Mouse (Mus musculus) kidney, adult 11 months (tissue): Measurements from ENCODE around the gene Zfp110.
"Not testable (repeated sequence)": the region's sequence is repeated elsewhere in the genome, so short reads cannot be mapped to it uniquely, and the experiment has no call there.

Experiments
- DNase-seq: peaks from one replicate; pipeline ENCODE4 v3.0.0; 2022

The Zfp110 gene

DNA sequence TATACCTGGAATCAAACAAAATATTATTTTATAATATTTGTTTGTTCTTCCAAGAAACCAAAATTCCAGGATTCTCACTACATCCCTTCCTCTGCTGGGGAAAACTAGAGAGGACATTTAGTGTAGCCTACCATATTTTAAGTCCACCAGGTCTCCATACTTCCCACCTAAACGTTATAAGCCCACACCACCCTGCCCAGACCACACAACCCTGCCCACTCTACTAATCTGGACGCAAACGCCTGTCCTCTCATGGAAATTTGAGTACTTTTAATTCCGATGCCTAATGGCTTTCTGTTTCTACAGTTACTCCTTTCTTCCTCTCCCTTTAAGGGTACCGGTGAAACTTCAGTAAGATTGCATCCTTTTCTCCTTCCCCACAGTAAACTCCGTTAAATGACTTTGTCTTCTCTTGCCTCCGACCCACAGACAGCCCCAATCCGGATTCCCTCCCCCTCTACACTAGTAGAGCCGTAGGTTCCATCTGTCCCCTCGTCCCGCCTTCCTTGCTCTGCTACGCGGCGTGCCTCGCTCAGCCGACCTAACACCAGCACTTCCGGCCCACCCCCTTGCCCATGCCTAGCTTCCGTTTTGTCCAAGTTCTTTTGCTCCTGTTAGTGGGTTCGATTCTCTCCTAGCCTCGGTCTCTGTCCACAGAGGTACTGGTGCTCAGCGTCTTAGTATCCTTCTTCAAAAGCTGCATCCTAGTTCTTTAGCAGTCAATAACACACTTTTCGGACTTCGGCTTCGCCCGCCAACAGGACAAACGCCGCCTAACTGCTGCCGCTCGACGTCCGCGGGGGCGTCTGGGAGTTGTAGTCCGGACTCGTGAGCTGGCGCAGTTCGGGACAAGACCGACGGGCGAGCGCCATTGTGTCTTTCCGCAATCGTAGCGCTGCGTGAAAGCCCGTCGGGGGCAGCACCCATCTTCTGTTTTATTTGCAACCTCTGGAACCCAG is at the start of gene Zfp110:
Gene Zfp110, plus strand, starts transcription at position 600 of the 959 bp plus-strand sequence.
- DNase-seq = peak; percentile 89

DNA sequence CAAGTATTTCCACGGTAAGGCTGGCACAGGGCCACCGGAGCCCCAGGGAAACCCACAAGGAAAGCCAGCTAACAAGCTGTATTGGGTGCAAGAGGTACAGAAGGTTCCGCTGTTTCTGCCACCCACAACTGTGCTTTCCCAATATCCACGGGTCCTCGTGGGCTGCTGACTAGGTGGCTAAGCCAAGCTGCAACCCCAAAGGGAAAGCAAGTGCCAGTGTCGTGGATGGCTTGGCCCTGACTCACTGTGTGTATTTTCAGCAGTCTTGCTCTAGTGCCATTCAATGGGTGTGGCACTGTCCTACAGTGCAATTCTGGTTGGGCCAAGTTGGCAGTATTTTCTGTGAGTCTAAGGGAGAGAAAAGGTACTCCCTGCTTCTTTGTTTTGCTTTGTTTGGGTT is 47.2 kb upstream of the Zfp110 start:
- no peak for DNase-seq

DNA sequence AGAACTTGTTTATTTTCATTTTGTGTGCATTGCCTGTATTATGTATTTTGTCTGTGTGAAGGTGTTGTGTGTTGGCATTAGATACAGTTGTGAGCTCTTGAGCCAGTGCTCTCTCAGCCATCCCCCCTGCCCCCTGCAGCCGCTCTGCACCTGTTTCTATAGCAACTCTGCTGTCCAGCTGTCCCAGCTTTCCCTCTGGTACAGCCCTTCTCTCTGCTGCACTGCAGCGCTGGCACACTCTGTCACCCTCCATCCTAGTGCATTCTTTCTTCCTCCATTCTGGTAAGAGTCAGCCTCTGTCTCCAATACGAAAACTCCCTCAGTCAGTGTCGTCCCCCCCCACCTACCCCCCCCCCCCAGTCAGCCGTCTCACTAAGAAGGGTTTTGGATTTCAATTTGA is 46.5 kb upstream of the Zfp110 start:
- DNase-seq = no peak

DNA sequence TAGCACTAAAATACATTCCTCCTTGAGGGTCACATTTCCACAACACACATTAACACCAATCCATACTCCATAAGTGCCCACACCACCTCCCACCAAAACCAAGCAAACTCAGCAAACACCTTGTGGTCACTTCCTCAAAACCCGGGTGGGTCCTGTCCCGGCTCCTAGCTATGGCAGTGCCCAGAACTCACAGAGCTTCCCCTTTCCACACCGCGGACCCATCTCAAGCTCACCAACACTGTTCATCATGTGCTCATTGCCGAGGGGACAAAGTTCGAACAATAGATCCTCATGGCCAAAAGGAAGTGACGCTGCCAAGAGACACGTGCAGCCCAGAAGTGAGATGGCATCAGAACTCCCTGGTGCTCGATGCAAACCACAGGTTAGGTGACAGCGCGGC is 41.9 kb upstream of the Zfp110 start:
- DNase-seq = not testable (repeated sequence)

DNA sequence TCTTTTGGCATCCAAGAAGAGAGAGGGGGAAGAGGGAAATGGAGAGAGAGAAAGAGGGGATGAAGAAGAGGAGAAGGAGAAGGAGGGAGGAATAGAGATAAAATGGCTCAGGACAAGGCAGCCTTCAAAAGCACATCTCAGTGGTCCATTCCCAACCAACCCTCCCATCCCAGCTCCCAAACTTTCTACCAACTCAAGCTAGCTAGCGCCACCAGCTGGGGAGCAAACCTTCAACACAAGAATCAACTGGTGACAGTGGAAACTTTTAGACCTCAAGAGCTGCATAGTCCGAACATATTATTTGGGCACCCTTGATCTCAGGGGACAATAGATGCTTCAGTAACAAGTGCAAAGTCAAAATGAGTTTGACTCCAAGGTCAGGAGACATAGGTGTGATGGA is 36.6 kb upstream of the Zfp110 start:
- DNase-seq = no peak

DNA sequence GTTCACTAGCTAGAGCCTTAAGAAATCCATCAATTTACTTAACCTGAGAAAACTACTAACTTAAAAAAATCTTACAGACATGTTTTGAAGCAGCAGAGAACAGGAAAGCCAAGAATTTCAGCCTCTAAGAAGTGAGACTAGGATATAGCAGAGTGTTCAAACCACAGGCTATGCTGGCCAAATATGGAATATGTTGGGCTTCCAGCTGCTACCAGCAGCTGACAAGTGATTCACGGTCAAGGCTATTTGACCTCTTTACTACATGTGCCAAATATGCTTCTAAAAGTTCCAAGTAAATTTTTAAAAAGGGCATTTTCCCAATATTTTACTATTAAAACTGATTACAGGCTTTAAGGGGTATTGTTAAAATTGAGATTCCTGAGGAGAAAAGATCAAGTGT is 35.0 kb upstream of the Zfp110 start:
- no peak for DNase-seq

DNA sequence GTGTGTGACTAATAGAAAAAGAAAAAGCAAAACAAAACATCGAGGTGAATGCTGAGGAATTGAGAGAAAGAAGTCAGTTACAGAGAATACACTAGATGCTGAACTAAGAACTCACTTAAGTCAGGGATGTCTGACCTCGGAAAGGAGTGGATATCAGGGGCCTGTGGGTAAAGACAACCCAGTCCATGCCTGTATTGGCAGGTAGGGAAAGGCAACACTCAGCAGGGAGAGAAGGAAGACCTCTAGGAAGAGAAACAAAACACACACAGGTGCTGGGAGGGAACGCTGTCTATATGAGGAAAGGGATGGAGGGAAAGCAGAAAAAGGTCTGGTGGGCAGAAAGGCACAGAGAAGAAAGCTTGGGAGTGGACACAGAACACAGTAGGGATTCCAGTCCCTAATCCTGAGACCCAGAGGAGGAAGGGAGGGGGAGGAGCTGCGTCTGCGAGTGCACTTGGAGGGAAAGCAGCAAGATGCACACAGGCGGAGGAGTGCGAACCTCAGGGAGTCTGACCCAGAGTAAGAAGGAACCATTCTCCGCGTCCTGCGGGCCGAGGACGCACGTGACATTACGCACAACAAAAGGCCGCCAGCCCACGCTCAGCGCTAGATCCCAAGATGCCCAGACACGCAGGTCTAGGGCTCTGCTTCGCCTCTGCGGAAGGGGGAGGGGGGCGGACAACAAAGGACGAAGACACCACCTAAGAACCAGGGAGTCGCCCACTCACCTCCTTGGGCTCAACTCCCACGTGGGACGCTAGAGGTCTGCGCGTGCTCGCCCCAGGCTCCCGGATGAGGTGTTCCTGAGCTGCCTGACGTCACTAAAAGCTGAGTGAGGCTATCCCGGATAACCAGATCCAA is 31.5 kb upstream of the Zfp110 start, which contains the start of gene Zscan18:
Gene Zscan18, minus strand, starts transcription at position 770 of the 861 bp plus-strand sequence.
- DNase-seq = peak; percentile 19

DNA sequence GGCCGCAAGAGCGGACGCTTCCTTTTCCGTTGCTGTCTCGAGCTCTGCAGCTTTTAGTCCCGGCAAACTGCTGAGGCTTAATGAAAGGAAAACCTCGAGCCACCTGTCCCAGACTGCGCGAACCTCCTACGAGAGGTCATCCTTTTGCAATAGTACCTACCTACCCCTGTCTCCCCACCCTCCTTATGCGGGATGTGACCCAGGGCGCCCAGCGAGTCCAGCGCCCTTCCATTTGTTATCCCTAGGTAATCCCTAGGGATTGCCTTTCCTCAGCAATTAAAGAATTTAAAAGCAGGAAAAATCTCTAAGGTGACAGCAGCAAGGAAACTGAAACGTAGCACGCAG is 30.9 kb upstream of the Zfp110 start:
- DNase-seq = no peak

DNA sequence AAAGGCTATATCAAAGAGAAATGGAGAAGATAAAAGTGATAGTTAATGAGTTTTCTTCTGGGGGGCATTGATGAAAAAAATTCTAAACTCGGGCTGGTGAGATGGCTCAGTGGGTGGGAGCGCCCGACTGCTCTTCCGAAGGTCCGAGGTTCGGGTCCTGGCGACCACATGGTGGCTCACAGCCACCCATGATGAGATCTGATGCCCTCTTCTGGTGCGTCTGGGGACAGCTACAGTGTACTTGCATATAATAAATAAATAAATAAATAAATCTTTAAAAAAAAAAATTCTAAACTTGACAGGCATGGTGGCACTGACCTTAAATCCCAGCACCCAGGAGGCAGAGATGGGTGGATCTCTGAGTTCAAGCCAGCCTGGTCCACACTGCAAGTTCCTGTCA is 19.0 kb upstream of the Zfp110 start:
- DNase-seq = no peak

DNA sequence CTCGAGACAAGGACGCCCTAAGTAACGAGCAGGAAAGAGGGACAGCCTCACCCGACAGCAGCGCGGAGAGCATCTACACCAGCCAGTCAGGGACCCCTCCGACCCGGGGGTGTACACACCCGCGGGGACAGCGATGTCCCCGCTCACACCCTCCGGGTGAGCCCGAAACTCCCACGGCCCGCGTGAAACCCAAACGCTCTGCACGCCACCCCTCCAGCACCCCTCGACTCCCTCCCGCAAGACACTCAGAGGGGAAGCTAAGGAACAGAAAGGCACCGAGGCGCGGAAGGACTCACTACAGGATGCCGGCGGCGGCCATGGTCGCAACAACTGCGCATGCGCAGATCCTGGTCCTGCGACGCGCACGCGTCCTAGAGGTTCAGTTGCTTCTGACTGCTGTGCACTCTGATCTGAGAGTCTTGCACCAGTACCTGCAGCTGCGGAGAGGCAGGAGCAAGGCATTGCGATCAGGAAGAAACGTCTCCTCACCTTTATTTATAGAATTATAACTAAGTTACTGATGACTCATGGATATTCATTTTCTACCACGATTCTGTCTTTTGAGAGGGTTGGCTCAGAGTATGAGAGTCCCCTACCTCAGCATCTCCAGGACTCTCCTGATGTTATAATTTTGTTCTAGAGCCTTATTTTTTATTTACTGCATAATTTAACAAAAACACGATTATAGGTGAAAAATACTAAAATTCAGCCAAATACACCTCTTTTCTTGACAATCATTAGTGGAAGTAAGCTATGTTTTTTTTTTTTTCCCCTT is 15.9 kb upstream of the Zfp110 start, which contains the start of gene Zfp329:
Gene Zfp329, minus strand, starts transcription at position 338 of the 775 bp plus-strand sequence.
- DNase-seq = peak; percentile 87

DNA sequence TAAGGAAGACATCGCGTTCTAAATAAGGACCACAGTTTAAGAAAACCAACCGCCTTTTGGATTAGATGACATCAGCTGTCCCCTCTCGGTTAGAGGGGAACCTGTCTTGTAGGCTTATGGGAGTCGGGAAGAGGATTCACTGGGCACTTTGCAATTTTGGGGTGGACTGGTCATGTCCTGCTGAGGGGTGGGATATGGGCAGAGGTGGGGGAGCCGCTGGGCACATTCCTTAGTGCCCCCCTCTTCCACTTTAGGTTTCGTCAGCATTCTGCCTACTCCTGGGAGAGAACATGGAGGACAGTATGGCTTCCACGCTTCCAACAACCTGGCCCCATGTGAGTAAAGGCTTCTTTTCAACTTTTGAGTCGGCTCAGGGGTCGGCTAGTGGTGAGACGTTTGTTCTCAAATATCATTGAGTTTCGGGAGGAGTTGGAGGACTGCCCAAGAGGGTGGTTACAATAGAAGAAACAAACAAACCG is 671 bp downstream of the Zfp110 start:
- DNase-seq = peak; percentile 16

DNA sequence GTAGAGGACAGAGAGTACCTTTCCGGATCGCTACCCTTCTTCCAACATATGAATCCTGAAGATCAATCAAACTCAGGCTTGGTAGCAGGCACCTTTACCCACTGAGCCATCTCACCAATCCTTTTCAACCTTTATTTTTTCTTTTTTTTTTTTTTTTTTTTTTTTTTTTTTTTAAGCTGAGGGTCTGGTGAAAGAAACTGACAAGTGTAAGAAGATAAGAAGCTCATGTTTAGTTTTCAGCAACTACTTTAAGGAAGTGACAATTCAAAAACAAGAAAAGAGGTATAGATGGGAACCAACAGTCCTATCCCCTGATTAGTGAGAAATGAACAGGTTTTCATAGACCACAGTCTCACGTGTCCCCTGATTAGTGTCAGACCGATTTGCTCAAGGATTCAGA is 1.2 kb downstream of the Zfp110 start:
- no peak for DNase-seq

DNA sequence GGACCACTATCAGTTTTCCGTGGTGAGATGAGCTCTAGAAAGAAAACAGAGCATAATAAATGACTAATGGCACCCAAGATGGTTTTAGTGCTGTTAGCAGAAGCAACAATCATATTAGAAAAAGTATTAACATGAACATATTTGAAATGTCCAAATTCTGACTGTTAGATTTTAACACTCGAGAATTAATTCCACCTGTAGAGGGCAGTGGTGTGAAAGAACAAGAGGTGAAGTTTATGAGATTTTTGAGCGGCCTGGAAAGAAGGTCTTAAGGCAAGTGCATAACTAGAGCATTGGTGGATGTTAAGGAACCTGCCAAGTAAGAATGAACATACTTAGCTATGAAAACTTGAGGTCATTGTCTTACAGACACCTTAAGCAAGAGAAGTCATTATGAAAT is 39.7 kb downstream of the Zfp110 start:
- no peak for DNase-seq

DNA sequence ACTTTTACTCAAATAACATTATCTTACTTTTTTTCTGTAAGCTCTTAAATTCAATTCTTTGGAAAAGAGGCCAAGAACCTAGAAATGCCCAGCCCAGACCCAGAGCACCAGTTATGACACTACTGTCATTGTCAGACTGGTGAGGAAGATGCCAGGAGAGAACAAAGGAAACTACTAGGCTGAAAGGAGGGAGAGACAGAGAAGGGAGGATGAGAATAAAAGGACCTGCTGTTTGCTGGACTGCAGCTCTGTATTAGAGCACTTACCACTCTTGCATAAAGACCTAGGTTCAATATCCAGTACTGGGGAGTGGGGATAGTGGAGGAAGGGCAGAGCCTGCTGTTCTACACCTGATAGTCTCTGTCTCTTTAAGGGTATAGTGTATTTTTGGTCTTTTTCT is 45.5 kb downstream of the Zfp110 start:
- no peak for DNase-seq

DNA sequence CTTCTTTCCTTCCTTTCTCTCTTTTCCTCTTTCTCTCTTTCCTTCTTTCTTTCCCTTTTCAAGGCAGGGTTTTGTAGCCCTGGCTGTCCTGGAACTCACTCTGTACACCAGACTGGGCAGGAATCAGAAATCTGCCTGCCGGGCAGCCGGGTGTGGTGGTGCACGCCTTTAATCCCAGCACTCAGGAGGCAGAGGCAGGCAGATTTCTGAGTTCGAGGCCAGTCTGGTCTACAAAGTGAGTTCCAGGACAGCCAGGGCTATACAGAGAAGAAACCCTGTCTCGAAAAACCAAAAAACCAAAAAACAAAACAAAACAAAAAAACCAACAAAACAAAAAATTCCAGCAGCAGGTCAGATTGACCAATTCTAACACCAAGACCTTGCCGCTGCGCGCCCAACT is 45.9 kb downstream of the Zfp110 start:
- DNase-seq = not testable (repeated sequence)

DNA sequence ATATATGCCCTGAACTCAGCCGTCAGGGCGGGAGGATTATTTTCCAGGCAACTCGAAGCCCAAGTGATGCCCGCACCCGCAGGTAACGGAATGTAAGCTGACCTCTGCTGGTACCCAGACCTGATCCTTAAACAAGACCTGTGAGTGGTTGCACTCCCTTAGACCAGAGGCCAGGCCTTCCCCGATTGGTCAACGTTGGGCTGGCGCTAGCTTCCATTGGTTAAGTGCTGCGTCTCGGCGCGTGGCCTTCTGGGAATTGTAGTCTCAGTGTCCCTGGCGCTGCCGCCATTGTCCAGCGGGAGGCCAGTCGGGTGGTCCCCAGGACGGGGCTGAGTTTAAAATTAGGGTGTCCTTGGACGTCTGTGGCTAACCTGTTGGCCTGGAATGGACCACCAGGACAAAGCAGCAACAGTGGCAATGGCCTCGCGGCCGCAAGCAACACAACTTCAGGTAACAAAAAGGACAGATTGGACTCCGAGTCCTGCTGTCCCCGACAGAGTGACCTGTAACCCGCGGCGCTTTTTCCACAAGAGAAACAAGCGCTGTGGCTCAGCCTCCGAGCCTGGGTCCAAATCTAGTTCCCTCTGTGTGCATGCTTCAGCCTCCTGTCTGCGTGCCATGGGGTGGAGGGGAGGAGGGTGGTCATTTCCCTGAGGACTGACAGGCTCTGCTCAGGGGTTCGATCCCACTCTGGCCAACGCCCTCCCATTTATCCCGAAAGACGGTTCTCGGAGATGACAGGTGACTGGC is 46.5 kb downstream of the Zfp110 start, which contains the start of gene Zfp128:
Gene Zfp128, plus strand, starts transcription at position 267 of the 750 bp plus-strand sequence.
- DNase-seq = peak; percentile 95

DNA sequence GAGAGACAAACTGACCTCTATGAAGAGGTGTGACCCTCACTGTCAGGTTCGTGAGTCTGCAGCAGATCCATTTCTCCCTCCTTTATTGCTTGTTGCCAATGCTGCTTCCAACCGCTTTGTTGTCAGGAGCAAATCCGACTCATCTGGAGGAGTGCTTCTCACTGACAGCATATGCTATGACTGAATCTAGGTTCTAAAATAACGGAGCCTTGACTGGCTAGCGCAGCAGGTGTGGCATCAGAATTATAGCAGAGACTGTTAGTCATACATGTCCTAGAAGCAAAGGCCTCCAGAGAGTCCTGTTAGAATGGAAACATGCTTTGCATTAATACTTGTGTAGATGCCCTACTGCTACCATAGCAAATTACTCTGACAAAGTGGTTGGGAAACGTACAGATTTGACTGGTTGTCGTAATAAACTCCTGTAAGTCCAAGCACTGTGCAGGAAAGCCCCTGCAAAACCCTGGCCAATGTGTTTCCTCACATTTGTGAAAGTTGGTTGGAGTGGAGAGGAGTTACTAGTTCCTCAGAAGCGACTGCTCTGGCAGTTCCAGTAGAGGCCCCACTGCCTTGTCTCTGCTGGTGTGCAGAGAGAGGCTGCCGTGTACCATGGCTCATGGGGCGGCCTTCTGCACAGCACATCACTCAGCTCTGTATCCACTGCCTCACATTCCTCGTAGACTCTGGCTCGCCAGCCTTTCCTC is 52.2 kb downstream of the Zfp110 start:
- DNase-seq = no peak

DNA sequence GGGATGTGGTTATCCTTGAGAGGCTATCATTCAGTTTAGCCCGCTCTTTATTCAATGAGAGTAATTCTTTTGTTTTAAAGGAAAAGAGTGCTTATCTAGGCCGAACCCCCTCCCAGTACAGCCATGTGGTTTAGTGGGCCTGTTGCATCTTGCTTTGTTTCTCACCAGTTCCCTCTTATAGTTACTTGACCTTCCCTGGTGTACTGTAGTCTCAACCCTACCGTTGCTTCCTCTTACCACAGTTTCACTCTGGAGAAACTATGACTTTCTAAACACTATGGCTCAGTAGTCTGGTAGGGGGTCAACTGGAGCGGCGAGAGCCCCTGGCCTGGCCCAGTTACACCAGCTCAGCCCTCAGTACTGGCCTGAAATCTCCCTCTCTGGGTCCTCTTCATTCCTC is 53.0 kb downstream of the Zfp110 start:
- no peak for DNase-seq

DNA sequence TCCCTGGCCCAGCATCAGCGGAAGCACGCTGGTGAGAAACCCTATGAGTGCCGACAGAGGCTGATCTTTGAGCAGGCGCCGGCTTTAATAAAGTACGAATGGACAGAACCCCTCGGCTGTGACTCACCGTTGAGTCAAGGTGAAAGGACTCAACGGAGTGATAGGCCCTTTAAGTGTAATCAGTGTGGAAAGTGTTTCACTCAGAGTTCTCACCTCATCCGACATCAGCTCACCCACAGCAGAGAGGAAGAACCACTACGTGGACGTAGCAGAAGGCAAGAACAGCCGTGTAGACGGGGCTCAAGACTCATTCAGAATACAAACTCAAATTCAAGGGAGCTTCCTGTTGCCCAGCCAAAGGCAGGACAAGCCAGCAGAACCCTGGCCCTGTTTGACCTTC is 56.4 kb downstream of the Zfp110 start:
- no peak for DNase-seq

DNA sequence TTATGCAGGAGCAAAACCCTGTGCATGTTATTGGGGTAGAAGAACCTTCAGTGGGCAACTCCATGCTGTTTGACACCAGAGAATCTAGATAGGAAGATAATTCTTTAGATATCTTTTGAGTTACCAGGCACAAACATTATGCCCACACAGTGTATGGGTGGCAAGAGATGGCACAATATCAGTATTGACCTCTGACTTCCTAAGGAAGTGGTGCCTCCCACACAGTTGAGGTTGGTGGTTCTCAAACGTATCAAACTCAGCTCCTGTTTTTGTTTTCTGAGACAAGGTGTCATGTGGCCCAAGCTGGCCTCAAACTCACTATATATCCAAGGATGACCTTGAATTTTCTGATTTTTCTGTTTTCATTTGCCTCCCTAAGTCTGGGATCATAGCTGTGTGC is 56.8 kb downstream of the Zfp110 start:
- no peak for DNase-seq
